Mouse (Mus musculus): ENCODE measurements around the gene Tuba3b. TPM values are rescaled to one million over a fixed set of nuclear protein-coding genes. Genes with fewer than 3 reads are reported as not detected.

The Tuba3b gene
- polyA plus RNA-seq, 1 experiment from 2014 or later: 0.12 TPM

DNA sequence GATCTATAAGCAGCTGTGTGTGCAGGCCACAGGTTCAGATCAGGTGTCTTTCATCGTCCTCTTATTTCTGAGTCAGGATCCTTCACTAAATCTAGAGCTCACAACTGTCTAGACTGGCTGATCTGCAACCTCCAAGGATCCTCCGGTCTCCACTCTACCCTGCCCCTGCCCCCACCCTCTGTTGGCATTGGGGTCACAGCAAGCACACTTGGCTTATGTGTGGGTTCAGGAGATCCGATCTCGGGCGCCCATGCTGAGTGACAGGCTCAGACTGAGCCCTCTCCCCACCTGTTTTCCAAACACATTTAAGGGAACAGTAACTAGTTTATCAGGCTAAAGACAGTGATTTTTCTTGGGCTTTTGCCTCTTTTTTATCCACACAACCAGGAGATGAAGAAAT lies 38.1 kb downstream of the Tuba3b start:
- no peaks in the 10 kb centered on the region for H3K27me3 ChIP-seq (replicated peaks; ENCODE audit: control insufficient read depth, insufficient read depth, low read length)
- H3K4me3 ChIP-seq (ENCODE audit: low read depth, low read length): no peak overlapping the region
- DNase-seq (ENCODE audit: low spot score) (no peak), ATAC-seq (replicated peaks; ENCODE audit: low FRiP score) (no peak)
- H3K4me2 ChIP-seq: no peak overlapping the region
- no peak overlapping the region for H3K9ac ChIP-seq (ENCODE audit: low read depth, low read length)
- H3K36me3 ChIP-seq (ENCODE audit: control insufficient read depth, insufficient read depth, low read length): no peaks in the 10 kb centered on the region
- no peaks in the 10 kb centered on the region for H3K4me1 ChIP-seq (replicated peaks; ENCODE audit: control insufficient read depth, insufficient read depth, low read length)
- no peak overlapping the region for H3K27ac ChIP-seq (ENCODE audit: low read depth, low read length)
- 79% methylated on average over 5 of the region's 5 CpGs for WGBS
- H3K9me3 ChIP-seq (ENCODE audit: control insufficient read depth, low read length): 0 out of 2 replicates have a peak, but pooled peaks cover 2% of the 10 kb centered on the region

DNA sequence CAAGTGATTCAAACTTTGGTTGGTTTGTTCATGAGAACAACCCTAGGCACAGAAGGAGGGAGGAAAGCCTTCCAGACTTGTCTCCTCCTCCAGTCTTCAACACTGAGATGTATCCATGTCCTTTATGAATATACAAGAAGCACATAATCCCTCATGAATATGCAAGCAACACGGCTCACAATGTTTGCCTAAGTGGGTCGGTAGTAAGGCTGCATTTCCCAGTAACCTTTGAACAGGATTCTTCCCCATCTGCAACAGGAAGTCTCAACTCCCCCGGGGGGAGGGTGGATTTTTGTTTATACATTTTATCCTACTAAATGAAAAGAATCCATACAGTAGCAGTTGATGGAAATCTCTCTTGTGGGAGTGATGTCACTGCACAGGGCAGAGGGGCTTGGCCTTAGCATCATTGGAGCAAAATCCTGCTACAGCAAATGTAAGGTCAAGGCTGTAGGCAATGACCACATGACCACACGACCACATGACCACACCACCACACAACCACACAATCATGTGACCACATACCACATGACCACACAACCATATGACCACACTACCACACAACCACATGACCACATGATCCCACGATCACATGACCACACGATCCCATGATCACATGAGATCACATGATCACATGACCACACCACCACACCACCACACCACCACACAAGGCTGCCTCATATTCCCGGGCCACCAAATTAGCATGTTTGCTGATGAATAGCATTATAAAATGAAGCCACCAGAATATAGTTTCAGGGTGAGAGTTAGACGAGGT lies 38.7 kb downstream of the Tuba3b start:
- Histone ChIP-seq H3K4me1 (replicated peaks; ENCODE audit: control insufficient read depth, insufficient read depth, low read length) (no peaks in the 10 kb centered on the region), H3K4me2 (no peak overlapping the region), H3K9ac (ENCODE audit: low read depth, low read length) (no peak overlapping the region), H3K27me3 (replicated peaks; ENCODE audit: control insufficient read depth, insufficient read depth, low read length) (no peaks in the 10 kb centered on the region), H3K9me3 (ENCODE audit: control insufficient read depth, low read length) (0 out of 2 replicates have a peak, but pooled peaks cover 2% of the 10 kb centered on the region), H3K4me3 (ENCODE audit: low read depth, low read length) (no peak overlapping the region), H3K36me3 (ENCODE audit: control insufficient read depth, insufficient read depth, low read length) (no peaks in the 10 kb centered on the region), H3K27ac (ENCODE audit: low read depth, low read length) (no peak overlapping the region)
- no peak for DNase-seq (ENCODE audit: low spot score)
- 79% methylated on average over 8 of the region's 8 CpGs for WGBS
- ATAC-seq (replicated peaks; ENCODE audit: low FRiP score): no peak

DNA sequence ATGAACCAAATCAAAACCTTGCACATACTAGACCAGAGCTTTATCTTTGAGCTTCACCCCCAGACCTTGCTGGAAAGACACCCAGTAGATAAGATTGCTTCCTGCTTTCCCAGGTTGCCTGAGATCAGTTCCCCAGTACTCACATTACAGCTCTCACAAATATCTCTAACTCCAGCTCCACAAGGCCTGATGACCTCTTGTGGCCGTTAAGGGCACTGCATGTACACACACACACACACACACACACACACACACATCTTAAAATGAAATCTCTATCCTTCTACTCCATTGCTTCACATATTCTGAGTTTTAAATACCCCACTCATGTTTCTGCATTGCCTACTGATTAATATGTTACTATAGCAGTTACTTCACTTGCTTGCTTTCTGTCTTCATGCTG lies 40.1 kb downstream of the Tuba3b start:
- DNase-seq (ENCODE audit: low spot score) (no peak), ATAC-seq (replicated peaks; ENCODE audit: low FRiP score) (no peak)
- H3K9ac ChIP-seq (ENCODE audit: low read depth, low read length): no peak overlapping the region
- 0 out of 2 replicates have a peak, but pooled peaks cover 2% of the 10 kb centered on the region for H3K9me3 ChIP-seq (ENCODE audit: control insufficient read depth, low read length)
- no peaks in the 10 kb centered on the region for H3K36me3 ChIP-seq (ENCODE audit: control insufficient read depth, insufficient read depth, low read length)
- no peak overlapping the region for H3K27ac ChIP-seq (ENCODE audit: low read depth, low read length)
- WGBS: 61% methylated on average over 1 of the region's 1 CpGs
- H3K4me2 ChIP-seq: no peak overlapping the region
- no peaks in the 10 kb centered on the region for H3K27me3 ChIP-seq (replicated peaks; ENCODE audit: control insufficient read depth, insufficient read depth, low read length)
- H3K4me1 ChIP-seq (replicated peaks; ENCODE audit: control insufficient read depth, insufficient read depth, low read length): no peaks in the 10 kb centered on the region
- H3K4me3 ChIP-seq (ENCODE audit: low read depth, low read length): no peak overlapping the region

DNA sequence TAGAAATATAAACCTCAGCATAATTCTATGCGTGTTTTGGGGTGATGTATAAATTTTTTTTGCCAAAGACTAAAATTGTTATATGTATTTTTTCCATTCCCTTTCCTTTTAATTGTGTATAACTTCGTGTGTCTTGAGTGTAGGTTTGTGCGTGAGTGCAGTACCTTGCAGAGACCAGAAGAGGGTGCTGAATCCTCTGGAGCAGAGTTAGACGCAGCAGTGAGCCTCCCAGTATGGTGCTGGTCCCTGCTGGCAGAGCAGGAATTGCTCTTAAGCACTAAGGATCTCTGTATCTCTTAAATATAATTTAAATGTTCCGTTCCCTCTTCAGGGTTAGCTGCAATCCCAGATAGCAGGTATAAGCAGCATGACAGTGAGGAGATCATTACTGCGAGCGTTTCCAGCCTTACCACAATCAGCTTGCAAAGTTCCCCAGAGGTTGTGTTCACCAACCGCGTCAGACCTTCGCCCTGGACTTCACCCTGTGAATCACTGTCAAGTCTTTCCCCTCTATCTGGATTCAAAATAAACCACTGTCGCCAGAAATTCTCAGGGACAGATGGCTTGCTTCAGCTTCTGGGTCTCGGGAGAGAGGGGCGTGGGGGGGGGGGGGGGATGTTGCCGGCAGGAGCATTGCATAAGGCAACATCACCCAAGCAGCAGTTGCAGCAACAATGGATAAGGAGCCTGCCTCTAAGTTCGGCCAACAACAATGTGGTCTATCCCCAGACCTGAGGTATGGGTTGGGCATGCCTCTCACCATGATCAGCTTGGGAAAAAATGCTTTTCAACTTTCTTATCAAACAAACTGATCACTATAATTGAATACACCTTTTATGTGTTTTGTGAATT lies 41.4 kb downstream of the Tuba3b start:
- DNase-seq (ENCODE audit: low spot score): no peak
- no peaks in the 10 kb centered on the region for H3K4me1 ChIP-seq (replicated peaks; ENCODE audit: control insufficient read depth, insufficient read depth, low read length)
- no peak for ATAC-seq (replicated peaks; ENCODE audit: low FRiP score)

DNA sequence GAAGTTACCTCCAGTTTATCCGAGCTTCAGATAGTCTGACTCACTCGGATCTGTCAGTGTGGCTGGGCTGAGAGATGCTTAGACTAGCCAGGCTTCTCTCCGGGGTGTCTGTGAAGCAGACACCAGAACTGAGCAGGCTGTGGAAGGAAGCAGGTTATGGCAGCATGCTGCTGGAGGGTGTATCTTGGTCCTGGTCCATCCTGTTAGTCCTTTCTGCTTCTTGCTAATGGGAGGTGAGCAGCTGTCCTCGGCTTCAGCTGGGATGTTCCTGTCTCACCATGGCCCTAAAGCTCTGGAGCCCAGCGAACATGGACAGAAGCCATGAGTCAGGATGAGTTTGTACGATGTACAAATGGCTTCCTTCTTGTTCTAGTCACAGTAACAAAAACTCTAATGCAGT lies 43.6 kb downstream of the Tuba3b start:
- DNase-seq (ENCODE audit: low spot score) (no peak), ATAC-seq (replicated peaks; ENCODE audit: low FRiP score) (no peak)
- Histone ChIP-seq H3K9ac (ENCODE audit: low read depth, low read length) (no peak overlapping the region), H3K36me3 (ENCODE audit: control insufficient read depth, insufficient read depth, low read length) (no peaks in the 10 kb centered on the region), H3K4me3 (ENCODE audit: low read depth, low read length) (no peak overlapping the region), H3K4me2 (no peak overlapping the region), H3K9me3 (ENCODE audit: control insufficient read depth, low read length) (0 out of 2 replicates have a peak, but pooled peaks cover 2% of the 10 kb centered on the region), H3K27me3 (replicated peaks; ENCODE audit: control insufficient read depth, insufficient read depth, low read length) (no peaks in the 10 kb centered on the region), H3K27ac (ENCODE audit: low read depth, low read length) (no peak overlapping the region), H3K4me1 (replicated peaks; ENCODE audit: control insufficient read depth, insufficient read depth, low read length) (no peaks in the 10 kb centered on the region)
- WGBS: 74% methylated on average over 6 of the region's 6 CpGs

More for the DNA sequence above, 41.4 kb downstream of the Tuba3b start:
- H3K9me3 ChIP-seq (ENCODE audit: control insufficient read depth, low read length): 0 out of 2 replicates have a peak, but pooled peaks cover 2% of the 10 kb centered on the region
- no peak overlapping the region for H3K27ac ChIP-seq (ENCODE audit: low read depth, low read length)
- H3K27me3 ChIP-seq (replicated peaks; ENCODE audit: control insufficient read depth, insufficient read depth, low read length): no peaks in the 10 kb centered on the region
- H3K36me3 ChIP-seq (ENCODE audit: control insufficient read depth, insufficient read depth, low read length): no peaks in the 10 kb centered on the region
- no peak overlapping the region for H3K4me3 ChIP-seq (ENCODE audit: low read depth, low read length)
- no peak overlapping the region for H3K4me2 ChIP-seq
- no peak overlapping the region for H3K9ac ChIP-seq (ENCODE audit: low read depth, low read length)
- WGBS: 76% methylated on average over 15 of the region's 15 CpGs

DNA sequence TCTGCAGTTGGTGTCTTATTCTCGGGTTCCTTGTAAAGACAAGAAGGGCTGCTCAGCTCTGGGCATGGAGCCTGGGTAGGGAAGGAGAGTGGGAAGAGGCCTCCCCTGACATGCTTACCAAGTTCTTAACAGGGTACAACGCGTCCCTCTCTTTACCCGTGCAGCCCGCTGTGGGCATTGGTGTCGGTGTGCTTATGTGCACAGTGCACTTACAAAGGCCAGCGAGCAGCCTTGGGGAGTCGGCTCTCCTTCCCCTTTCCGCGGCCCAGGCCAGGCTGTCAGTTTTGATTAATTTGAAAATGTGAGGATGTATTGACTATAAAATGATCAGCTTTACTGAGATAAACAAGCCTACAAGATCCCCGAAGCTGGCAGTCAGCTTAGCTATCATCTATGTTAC lies 45.4 kb downstream of the Tuba3b start:
- ATAC-seq (replicated peaks; ENCODE audit: low FRiP score) (no peak), DNase-seq (ENCODE audit: low spot score) (no peak)
- WGBS: 73% methylated on average over 11 of the region's 11 CpGs
- no peak overlapping the region for H3K4me3 ChIP-seq (ENCODE audit: low read depth, low read length)
- H3K36me3 ChIP-seq (ENCODE audit: control insufficient read depth, insufficient read depth, low read length): no peaks in the 10 kb centered on the region
- no peaks in the 10 kb centered on the region for H3K4me1 ChIP-seq (replicated peaks; ENCODE audit: control insufficient read depth, insufficient read depth, low read length)
- no peak overlapping the region for H3K27ac ChIP-seq (ENCODE audit: low read depth, low read length)
- H3K9ac ChIP-seq (ENCODE audit: low read depth, low read length): no peak overlapping the region
- H3K27me3 ChIP-seq (replicated peaks; ENCODE audit: control insufficient read depth, insufficient read depth, low read length): no peaks in the 10 kb centered on the region
- H3K4me2 ChIP-seq: no peak overlapping the region
- H3K9me3 ChIP-seq (ENCODE audit: control insufficient read depth, low read length): no peaks in the 10 kb centered on the region

DNA sequence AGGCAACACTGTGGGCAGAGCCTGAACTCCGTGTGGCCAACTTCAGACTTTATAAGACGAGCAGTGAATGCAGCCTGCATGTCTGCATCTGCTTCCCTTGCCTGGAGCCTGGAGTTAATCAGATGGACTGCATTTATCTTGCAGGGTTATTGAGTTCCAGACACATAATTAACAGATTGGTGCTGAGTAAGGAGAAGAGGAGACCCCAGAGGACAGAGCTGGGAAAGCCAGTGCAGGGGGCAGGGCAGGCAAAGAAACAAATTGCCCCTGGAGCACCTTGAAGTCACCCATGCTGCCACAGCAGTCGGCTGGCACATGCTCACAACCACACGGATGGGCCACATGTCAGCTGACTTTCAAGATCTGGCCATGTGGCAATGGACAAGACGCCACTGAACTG lies 48.7 kb downstream of the Tuba3b start:
- Histone ChIP-seq H3K27ac (ENCODE audit: low read depth, low read length) (no peak overlapping the region), H3K27me3 (replicated peaks; ENCODE audit: control insufficient read depth, insufficient read depth, low read length) (no peaks in the 10 kb centered on the region), H3K4me2 (no peak overlapping the region), H3K9ac (ENCODE audit: low read depth, low read length) (no peak overlapping the region), H3K9me3 (ENCODE audit: control insufficient read depth, low read length) (no peaks in the 10 kb centered on the region), H3K4me3 (ENCODE audit: low read depth, low read length) (no peak overlapping the region), H3K4me1 (replicated peaks; ENCODE audit: control insufficient read depth, insufficient read depth, low read length) (no peaks in the 10 kb centered on the region), H3K36me3 (ENCODE audit: control insufficient read depth, insufficient read depth, low read length) (no peaks in the 10 kb centered on the region)
- no peak for DNase-seq (ENCODE audit: low spot score)
- 61% methylated on average over 5 of the region's 5 CpGs for WGBS
- ATAC-seq (replicated peaks; ENCODE audit: low FRiP score): no peak

DNA sequence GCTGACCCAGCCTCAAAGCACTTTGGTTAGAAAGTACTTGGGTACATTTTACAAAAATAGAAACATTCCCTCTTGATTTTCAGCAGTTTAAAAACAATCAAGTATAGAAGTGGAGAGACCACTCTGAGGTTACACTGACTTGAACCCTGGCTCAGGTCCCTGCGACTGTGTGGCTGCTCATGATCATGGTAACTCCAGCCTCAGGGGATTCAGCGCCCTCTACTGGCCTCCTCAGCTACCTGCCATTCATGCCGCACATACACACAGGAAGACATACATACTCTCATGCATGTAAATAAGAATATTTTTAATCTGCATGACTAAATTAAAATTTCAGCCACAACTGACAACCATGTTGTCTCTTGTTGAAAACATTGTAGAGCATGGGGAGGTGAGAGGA lies 50.2 kb downstream of the Tuba3b start:
- Histone ChIP-seq H3K9ac (ENCODE audit: low read depth, low read length) (no peak overlapping the region), H3K4me3 (ENCODE audit: low read depth, low read length) (no peak overlapping the region), H3K9me3 (ENCODE audit: control insufficient read depth, low read length) (no peaks in the 10 kb centered on the region), H3K4me1 (replicated peaks; ENCODE audit: control insufficient read depth, insufficient read depth, low read length) (no peaks in the 10 kb centered on the region), H3K36me3 (ENCODE audit: control insufficient read depth, insufficient read depth, low read length) (no peaks in the 10 kb centered on the region), H3K4me2 (no peak overlapping the region), H3K27ac (ENCODE audit: low read depth, low read length) (no peak overlapping the region), H3K27me3 (replicated peaks; ENCODE audit: control insufficient read depth, insufficient read depth, low read length) (no peaks in the 10 kb centered on the region)
- ATAC-seq (replicated peaks; ENCODE audit: low FRiP score) (no peak), DNase-seq (ENCODE audit: low spot score) (no peak)
- 85% methylated on average over 3 of the region's 3 CpGs for WGBS
